Comparison of ENCODE assay signal across 21 mouse cellular contexts in the genomic region with DNA sequence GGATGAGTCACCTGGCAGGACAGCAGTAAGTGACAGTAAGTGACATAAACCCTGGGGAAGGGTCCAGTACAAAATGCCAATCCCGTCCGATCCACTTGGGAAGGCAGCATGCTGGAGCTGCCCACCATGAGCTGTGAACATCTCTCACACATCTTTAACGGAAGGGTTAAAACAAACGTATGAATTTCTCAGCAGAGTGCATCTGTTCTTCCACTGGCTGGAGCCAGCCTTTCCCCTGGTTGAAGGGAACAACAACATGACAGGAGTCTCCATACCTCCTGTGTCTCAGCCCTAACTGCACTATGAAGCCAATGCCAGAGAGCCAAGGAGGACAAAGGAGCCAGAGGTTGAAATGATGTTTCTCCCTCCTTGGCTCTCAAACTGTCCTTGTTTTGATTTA.
DNase-seq lines count a peak whose midpoint lies in the region; ATAC-seq and TF ChIP-seq lines count a peak whose summit lies in the region.
"Had no signal": no experiment of that assay in that cellular context is flagged by ENCODE, and none has a peak within 500 bp of the region (broad histone marks: within the 10 kb centered on the region; RNA-seq: fewer than 3 reads in every experiment).

No protein-coding gene starts in this region.

- H3K4me1 ChIP-seq in heart, embryonic 11.5 days (ENCODE audit: control insufficient read depth, insufficient read depth, low read length) = no peaks in the 10 kb centered on the region
- H3K4me1 ChIP-seq in limb, embryonic 12.5 days (replicated peaks) = peaks cover 30% of the 10 kb centered on the region
- H3K4me1 ChIP-seq: forebrain, embryonic 12.5 days; forebrain, embryonic 15.5 days had no signal

- no peak overlapping the region for H3K4me3 ChIP-seq in heart, embryonic 11.5 days (ENCODE audit: low read depth, low read length)
- H3K4me3 ChIP-seq in layer of hippocampus, adult 2 months = no peak overlapping the region
- H3K4me3 ChIP-seq in limb, embryonic 12.5 days (replicated peaks) = no peak overlapping the region
- H3K4me3 ChIP-seq: embryonic facial prominence, embryonic 12.5 days; erythroblast, embryonic 14.5 days; forebrain, embryonic 12.5 days; forebrain, embryonic 15.5 days; heart, embryonic 10.5 days had no signal

- H3K27me3 ChIP-seq in heart, embryonic 11.5 days (ENCODE audit: control insufficient read depth, insufficient read depth, low read length) = peaks cover 6% of the 10 kb centered on the region; the same call in 1 of the 2 replicates
- no peaks in the 10 kb centered on the region for H3K27me3 ChIP-seq in limb, embryonic 12.5 days
- H3K27me3 ChIP-seq: embryonic facial prominence, embryonic 12.5 days; forebrain, embryonic 12.5 days; forebrain, embryonic 15.5 days had no signal

- TF ChIP-seq CTCF in layer of hippocampus, adult 2 months (conservative IDR thresholded peaks at IDR 0.05) = no peak

- WGBS in heart, embryonic 11.5 days (ENCODE audit: insufficient replicate concordance) = 78% methylated on average over 4 of the region's 4 CpGs
- 89% methylated on average over 4 of the region's 4 CpGs for WGBS in limb, embryonic 12.5 days

- no peaks in the 10 kb centered on the region for H3K9me3 ChIP-seq in heart, embryonic 11.5 days (replicated peaks; ENCODE audit: control insufficient read depth, low read length)
- H3K9me3 ChIP-seq in limb, embryonic 12.5 days = no peaks in the 10 kb centered on the region
- H3K9me3 ChIP-seq: embryonic facial prominence, embryonic 12.5 days; forebrain, embryonic 12.5 days; forebrain, embryonic 15.5 days; heart, embryonic 10.5 days had no signal

- H3K9ac ChIP-seq in heart, embryonic 11.5 days (ENCODE audit: low read depth, low read length) = no peak overlapping the region
- no peak overlapping the region for H3K9ac ChIP-seq in limb, embryonic 12.5 days (replicated peaks)
- H3K9ac ChIP-seq: embryonic facial prominence, embryonic 12.5 days; forebrain, embryonic 12.5 days; forebrain, embryonic 15.5 days; hindbrain, embryonic 14.5 days had no signal

- DNase-seq in heart, adult 11 months = peak; percentile 91
- DNase-seq in layer of hippocampus, adult 2 months (ENCODE audit: low spot score in 2 of 2) = no peak
- no peak for DNase-seq in layer of hippocampus, adult 9-11 months
- DNase-seq in B cell, adult 2 months = no peak
- DNase-seq: adrenal gland, adult 8-10 months; adrenal gland, postnatal 25 days; cerebellum, adult 18-20 months; cerebellum, adult 9-10 months; cerebellum, postnatal 14 days; gastrocnemius, postnatal 10 days; gastrocnemius, postnatal 36 days had no signal

- no peak overlapping the region for H3K4me2 ChIP-seq in heart, embryonic 11.5 days
- H3K4me2 ChIP-seq in limb, embryonic 12.5 days = no peak overlapping the region
- H3K4me2 ChIP-seq: embryonic facial prominence, embryonic 12.5 days; forebrain, embryonic 12.5 days; forebrain, embryonic 15.5 days; hindbrain, embryonic 14.5 days had no signal

- no peaks in the 10 kb centered on the region for H3K36me3 ChIP-seq in heart, embryonic 11.5 days (ENCODE audit: control insufficient read depth, insufficient read depth, low read length)
- no peaks in the 10 kb centered on the region for H3K36me3 ChIP-seq in limb, embryonic 12.5 days
- H3K36me3 ChIP-seq: embryonic facial prominence, embryonic 12.5 days; forebrain, embryonic 12.5 days; forebrain, embryonic 15.5 days; heart, embryonic 10.5 days had no signal

- H3K27ac ChIP-seq in heart, embryonic 11.5 days (ENCODE audit: low read depth, low read length) = no peak overlapping the region
- 0 out of 2 replicates have a peak overlapping the region, but pooled peaks have one; percentile 41 for H3K27ac ChIP-seq in layer of hippocampus, adult 2 months
- peak overlapping the region; percentile 25 for H3K27ac ChIP-seq in limb, embryonic 12.5 days
- H3K27ac ChIP-seq: forebrain, embryonic 12.5 days; forebrain, embryonic 15.5 days; hindbrain, embryonic 14.5 days had no signal

- no peak for ATAC-seq in heart, embryonic 11.5 days (replicated peaks; ENCODE audit: insufficient number of reproducible peaks, low FRiP score, low TSS enrichment)
- ATAC-seq in limb, embryonic 12.5 days (ENCODE audit: insufficient number of reproducible peaks, insufficient read depth, low FRiP score, low TSS enrichment, low read depth) = no peak
- ATAC-seq: activated CD4-positive, CD25-positive, alpha-beta regulatory T cell, adult 4 months; forebrain, embryonic 15.5 days; intestine, postnatal 0 days had no signal
